Mouse (Mus musculus) frontal cortex, postnatal 10 days (tissue): ENCODE data around the gene Pak6.
A peak's percentile ranks its signal among the peaks of the same experiment; 100 is the strongest.

Source experiments
- DNase-seq, 2 experiments: peaks; one replicate each; pipeline ENCODE4 v3.0.0; 2022; ENCODE audit warnings: low spot score in 2 of 2, mixed read lengths in 1 of 2

Gene Pak6

GRCm38 (mm10) chr2:118664975-118665516 is 1.9 kb downstream of the Pak6 start:
- DNase-seq: no peak

- DNase-seq: no peak
Observed at GRCm38 (mm10) chr2:118665616-118666015, 2.5 kb downstream of the Pak6 start.

GRCm38 (mm10) chr2:118667181-118667580 is 4.1 kb downstream of the Pak6 start:
- no peak for DNase-seq

- DNase-seq: no peak
Observed at GRCm38 (mm10) chr2:118669245-118669644, 6.1 kb downstream of the Pak6 start.

- DNase-seq: no peak
Observed at GRCm38 (mm10) chr2:118669785-118670184, 6.7 kb downstream of the Pak6 start.

- DNase-seq: no peak
Observed at GRCm38 (mm10) chr2:118671728-118672127, 8.6 kb downstream of the Pak6 start.

- DNase-seq: no peak
Observed at GRCm38 (mm10) chr2:118673686-118674465, 10.8 kb downstream of the Pak6 start.

- DNase-seq: no peak
Observed at GRCm38 (mm10) chr2:118674500-118674899, 11.4 kb downstream of the Pak6 start.

GRCm38 (mm10) chr2:118676839-118677741 is 14.0 kb downstream of the Pak6 start:
- DNase-seq: no peak

- no peak for DNase-seq
Observed at GRCm38 (mm10) chr2:118677817-118678216, 14.7 kb downstream of the Pak6 start.

GRCm38 (mm10) chr2:118679577-118679976 is 16.5 kb downstream of the Pak6 start:
- no peak for DNase-seq

GRCm38 (mm10) chr2:118680926-118681325 is 17.8 kb downstream of the Pak6 start:
- no peak for DNase-seq

GRCm38 (mm10) chr2:118682544-118683260 is 19.6 kb downstream of the Pak6 start:
- DNase-seq: no peak

- no peak for DNase-seq
Observed at GRCm38 (mm10) chr2:118685088-118685487, 22.0 kb downstream of the Pak6 start.

- DNase-seq: no peak
Observed at GRCm38 (mm10) chr2:118686693-118687092, 23.6 kb downstream of the Pak6 start.

- no peak for DNase-seq
Observed at GRCm38 (mm10) chr2:118687791-118688190, 24.7 kb downstream of the Pak6 start.

- no peak for DNase-seq
Observed at GRCm38 (mm10) chr2:118689875-118690274, 26.8 kb downstream of the Pak6 start.

- DNase-seq: no peak
Observed at GRCm38 (mm10) chr2:118693370-118693966, 30.4 kb downstream of the Pak6 start.

GRCm38 (mm10) chr2:118695677-118696232 is 32.7 kb downstream of the Pak6 start:
- DNase-seq: peak in 1 of 2 experiments; percentile 52

GRCm38 (mm10) chr2:118696451-118697308 is 33.6 kb downstream of the Pak6 start:
- DNase-seq: no peak
